Mouse (Mus musculus): ENCODE measurements around the gene Klf15. TPM values are rescaled to one million over a fixed set of nuclear protein-coding genes. Genes with fewer than 3 reads are reported as not detected.

Gene Klf15
- polyA plus RNA-seq, 1 experiment: 2.5 TPM

- no peak overlapping the region for H3K4me3 ChIP-seq (replicated peaks; ENCODE audit: control insufficient read depth, low read depth, low read length)
- no peaks in the 10 kb centered on the region for H3K4me1 ChIP-seq (ENCODE audit: control insufficient read depth, insufficient read depth, low read length)
- no peak overlapping the region for H3K27ac ChIP-seq (ENCODE audit: control insufficient read depth, insufficient read depth, low read depth, low read length, poor library complexity)
- TF ChIP-seq CTCF (IDR thresholded peaks at IDR 0.05; ENCODE audit: control insufficient read depth, insufficient read depth, low read length) (no peak), POLR2A (IDR thresholded peaks at IDR 0.05; ENCODE audit: borderline replicate concordance, control insufficient read depth, low read depth, low read length) (no peak)
Measured at GRCm38 (mm10) chr6:90514369-90514768, 52.0 kb downstream of the Klf15 start.

- no peak overlapping the region for H3K4me3 ChIP-seq (replicated peaks; ENCODE audit: control insufficient read depth, low read depth, low read length)
- no peaks in the 10 kb centered on the region for H3K4me1 ChIP-seq (ENCODE audit: control insufficient read depth, insufficient read depth, low read length)
- no peak overlapping the region for H3K27ac ChIP-seq (ENCODE audit: control insufficient read depth, insufficient read depth, low read depth, low read length, poor library complexity)
- no peak for TF ChIP-seq POLR2A (IDR thresholded peaks at IDR 0.05; ENCODE audit: borderline replicate concordance, control insufficient read depth, low read depth, low read length)
- TF ChIP-seq CTCF (IDR thresholded peaks at IDR 0.05; ENCODE audit: control insufficient read depth, insufficient read depth, low read length): peak; percentile 62
- 47% methylated on average over 4 of the region's 4 CpGs for WGBS
Measured at GRCm38 (mm10) chr6:90514883-90515405, 52.6 kb downstream of the Klf15 start.

- 34% methylated on average over 3 of the region's 3 CpGs for WGBS
- TF ChIP-seq POLR2A (IDR thresholded peaks at IDR 0.05; ENCODE audit: borderline replicate concordance, control insufficient read depth, low read depth, low read length) (no peak), CTCF (IDR thresholded peaks at IDR 0.05; ENCODE audit: control insufficient read depth, insufficient read depth, low read length) (no peak)
- no peak overlapping the region for H3K4me3 ChIP-seq (replicated peaks; ENCODE audit: control insufficient read depth, low read depth, low read length)
- H3K4me1 ChIP-seq (ENCODE audit: control insufficient read depth, insufficient read depth, low read length): no peaks in the 10 kb centered on the region
- no peak overlapping the region for H3K27ac ChIP-seq (ENCODE audit: control insufficient read depth, insufficient read depth, low read depth, low read length, poor library complexity)
Measured at GRCm38 (mm10) chr6:90518892-90519291, 56.5 kb downstream of the Klf15 start.

GRCm38 (mm10) chr6:90519375-90519774 lies 57.0 kb downstream of the Klf15 start:
- 47% methylated on average over 5 of the region's 5 CpGs for WGBS
- Histone ChIP-seq H3K4me1 (ENCODE audit: control insufficient read depth, insufficient read depth, low read length) (no peaks in the 10 kb centered on the region), H3K27ac (ENCODE audit: control insufficient read depth, insufficient read depth, low read depth, low read length, poor library complexity) (no peak overlapping the region), H3K4me3 (replicated peaks; ENCODE audit: control insufficient read depth, low read depth, low read length) (no peak overlapping the region)
- TF ChIP-seq POLR2A (IDR thresholded peaks at IDR 0.05; ENCODE audit: borderline replicate concordance, control insufficient read depth, low read depth, low read length) (no peak), CTCF (IDR thresholded peaks at IDR 0.05; ENCODE audit: control insufficient read depth, insufficient read depth, low read length) (no peak)

Other genes starting within 250 kb of the Klf15 start
- gene Vmn1r53, start 238.1 kb upstream of the Klf15 start, polyA plus RNA-seq (2011; ENCODE audit: insufficient read depth, insufficient read length, low replicate concordance, missing spikeins): not detected in 2 replicates
- not detected in 2 replicates for gene Vmn1r54, start 216.3 kb upstream of the Klf15 start, polyA plus RNA-seq (2011; ENCODE audit: insufficient read depth, insufficient read length, low replicate concordance, missing spikeins)
- not detected in 2 replicates for gene BC048671, start 161.4 kb upstream of the Klf15 start, polyA plus RNA-seq (2011; ENCODE audit: insufficient read depth, insufficient read length, low replicate concordance, missing spikeins)
- gene Chst13, start 137.4 kb upstream of the Klf15 start, polyA plus RNA-seq (2011; ENCODE audit: insufficient read depth, insufficient read length, low replicate concordance, missing spikeins): 1.4 and 2.4 TPM in 2 replicates
- gene Uroc1, start 129.3 kb upstream of the Klf15 start, polyA plus RNA-seq (2011; ENCODE audit: insufficient read depth, insufficient read length, low replicate concordance, missing spikeins): 1.1 and 2.5 TPM in 2 replicates
- 3.9 and 5.1 TPM in 2 replicates for gene Zxdc, start 93.1 kb upstream of the Klf15 start, polyA plus RNA-seq (2011; ENCODE audit: insufficient read depth, insufficient read length, low replicate concordance, missing spikeins)
- 0.72 TPM in 1 of 2 replicates, not detected in the other for gene Cfap100, start 33.8 kb upstream of the Klf15 start, polyA plus RNA-seq (2011; ENCODE audit: insufficient read depth, insufficient read length, low replicate concordance, missing spikeins)
- gene Aldh1l1, start 23.9 kb downstream of the Klf15 start, polyA plus RNA-seq (2011; ENCODE audit: insufficient read depth, insufficient read length, low replicate concordance, missing spikeins): 2.3 and 4.5 TPM in 2 replicates
- gene Slc41a3, start 142.1 kb downstream of the Klf15 start, polyA plus RNA-seq (2011; ENCODE audit: insufficient read depth, insufficient read length, low replicate concordance, missing spikeins): 4.8 and 6.3 TPM in 2 replicates